Mouse (Mus musculus) spleen, postnatal 36 days (tissue): ENCODE results near the gene C2cd6.

ENCODE experiments used
- DNase-seq, 2 experiments: peaks; one replicate each; pipeline ENCODE4 v3.0.0; 2022; ENCODE audit warnings: low spot score in 2 of 2, mixed read lengths in 1 of 2

The C2cd6 gene

GRCm38 (mm10) chr1:59094705-59095104 lies at the start of gene C2cd6:
TSS of gene C2cd6 (minus strand) at chr1:59094900.
- DNase-seq = no peak

DNA sequence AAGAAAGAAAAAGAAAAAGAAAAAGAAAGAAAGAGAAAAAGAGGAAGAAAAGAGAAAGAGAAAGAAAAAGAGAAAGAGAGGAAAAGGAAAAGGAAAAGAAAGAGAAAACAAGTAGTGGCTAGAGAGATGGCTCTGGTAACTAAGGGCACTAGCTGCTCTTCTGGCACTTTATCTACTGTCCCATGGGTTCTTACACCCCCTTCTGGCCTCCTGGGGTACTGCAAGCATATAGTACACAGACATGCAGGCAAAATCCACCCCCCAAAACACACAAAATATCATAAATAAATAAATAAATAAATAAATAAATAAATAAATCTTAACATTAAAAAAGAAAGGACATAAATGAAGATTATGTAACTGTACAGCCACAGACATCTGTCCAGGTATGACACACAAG lies 48.1 kb upstream of the C2cd6 start:
- DNase-seq = peak; percentile 37 to 57

GRCm38 (mm10) chr1:59134419-59134818 lies 39.7 kb upstream of the C2cd6 start:
- DNase-seq = no peak

- no peak for DNase-seq
Observed at GRCm38 (mm10) chr1:59128879-59129278, 34.2 kb upstream of the C2cd6 start.

DNA sequence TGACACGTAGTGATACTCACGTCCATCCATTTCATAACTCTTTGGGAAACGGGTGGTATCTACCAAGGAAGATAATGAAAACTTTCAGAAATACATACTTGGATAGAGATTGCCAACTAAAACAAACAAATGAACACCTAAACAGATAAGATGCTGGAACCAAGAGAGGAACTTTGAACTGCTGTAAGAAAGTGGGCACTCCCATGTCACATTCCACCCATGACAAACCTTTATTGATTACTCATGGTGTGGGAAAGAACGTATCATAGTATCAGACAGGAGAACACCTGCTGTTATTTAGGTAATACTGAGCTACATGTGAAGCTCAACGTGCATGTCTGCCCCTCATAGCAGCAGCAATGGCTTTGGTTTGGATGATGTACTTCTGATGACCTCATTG lies 30.9 kb upstream of the C2cd6 start:
- DNase-seq = no peak

- DNase-seq = peak; percentile 87 to 88
Observed at GRCm38 (mm10) chr1:59119720-59120457, 25.2 kb upstream of the C2cd6 start, which contains the start of gene Tmem237. TSS of gene Tmem237 (minus strand) at chr1:59120408.

GRCm38 (mm10) chr1:59110524-59110923 lies 15.8 kb upstream of the C2cd6 start:
- no peak for DNase-seq

DNA sequence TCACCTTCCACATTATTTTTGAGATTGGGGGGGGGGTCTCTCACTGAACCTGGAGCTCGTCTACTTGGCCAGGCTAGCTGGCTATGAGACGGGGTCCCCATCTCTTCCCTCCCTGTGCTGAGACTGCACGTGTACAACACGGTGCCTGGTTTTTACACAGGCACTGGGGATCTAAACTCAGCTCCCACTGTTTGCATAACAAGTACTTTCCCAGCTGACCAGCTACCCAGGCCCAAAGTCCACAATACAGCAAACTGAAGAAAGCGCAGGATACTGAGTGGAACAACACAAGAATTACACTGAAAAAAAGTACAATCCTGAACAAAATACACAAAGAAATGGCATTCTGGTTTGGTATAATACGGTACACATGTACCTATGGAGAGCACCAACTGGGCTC lies 7.4 kb upstream of the C2cd6 start:
- no peak for DNase-seq

GRCm38 (mm10) chr1:59101020-59101419 lies 6.3 kb upstream of the C2cd6 start:
- DNase-seq = no peak

DNA sequence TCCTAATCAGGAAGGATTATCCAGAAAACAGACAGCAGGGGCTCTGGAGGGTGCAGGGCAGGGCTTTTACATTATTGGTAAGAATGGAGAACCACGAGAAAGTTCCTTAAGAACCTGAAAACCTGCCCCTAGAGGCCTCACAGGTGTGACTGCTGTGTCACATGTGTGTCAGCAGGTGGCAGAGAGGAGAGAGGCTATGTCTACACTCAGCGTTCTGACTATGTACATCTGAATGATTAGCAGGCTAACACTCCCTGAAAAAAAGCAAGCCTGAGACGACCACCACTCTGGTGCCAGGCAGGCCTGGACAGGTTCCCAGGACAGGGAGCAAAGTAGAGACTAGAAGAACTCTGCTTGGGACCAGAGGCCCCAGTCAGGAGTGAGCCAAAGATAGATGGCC lies 23.8 kb downstream of the C2cd6 start:
- no peak for DNase-seq

- DNase-seq = no peak
Observed at GRCm38 (mm10) chr1:59067976-59068375, 26.7 kb downstream of the C2cd6 start.

DNA sequence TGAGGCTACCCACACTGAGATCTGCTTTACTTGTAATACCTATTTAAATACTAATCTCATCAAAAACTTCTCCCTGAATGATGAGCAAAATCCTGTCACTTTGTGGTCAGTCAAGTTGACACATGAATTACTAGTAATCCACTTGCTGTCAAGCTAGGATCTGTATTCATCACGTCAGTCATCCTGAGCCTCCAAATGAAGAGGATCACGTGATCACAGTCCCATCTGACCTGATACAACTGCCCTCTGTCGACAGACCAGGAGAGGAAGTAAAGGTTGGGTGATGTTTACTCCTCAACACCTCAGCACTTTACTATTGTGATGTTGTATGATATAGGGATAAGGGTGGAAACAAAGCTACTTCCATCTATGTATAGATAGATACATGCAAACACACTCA lies 31.0 kb downstream of the C2cd6 start:
- no peak for DNase-seq

DNA sequence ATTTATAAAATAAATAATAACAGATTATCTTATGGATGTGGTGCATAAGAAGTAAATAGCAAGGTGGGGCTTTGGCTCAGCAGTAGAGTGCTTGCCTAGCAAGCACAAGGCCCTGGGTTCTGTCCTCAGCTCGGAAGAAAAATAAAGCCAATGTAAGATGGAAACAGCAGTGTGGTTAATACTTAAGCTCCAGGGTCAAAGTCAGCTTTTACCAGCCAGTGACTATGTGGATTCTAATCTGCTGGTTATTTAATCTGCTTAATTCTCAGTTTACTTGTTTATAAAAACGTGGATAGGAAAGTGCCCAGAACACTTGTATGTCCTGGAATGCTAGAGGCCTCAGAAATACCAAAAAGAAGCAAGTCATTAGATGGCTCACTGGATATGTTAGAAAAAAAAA lies 37.7 kb downstream of the C2cd6 start:
- DNase-seq = no peak

DNA sequence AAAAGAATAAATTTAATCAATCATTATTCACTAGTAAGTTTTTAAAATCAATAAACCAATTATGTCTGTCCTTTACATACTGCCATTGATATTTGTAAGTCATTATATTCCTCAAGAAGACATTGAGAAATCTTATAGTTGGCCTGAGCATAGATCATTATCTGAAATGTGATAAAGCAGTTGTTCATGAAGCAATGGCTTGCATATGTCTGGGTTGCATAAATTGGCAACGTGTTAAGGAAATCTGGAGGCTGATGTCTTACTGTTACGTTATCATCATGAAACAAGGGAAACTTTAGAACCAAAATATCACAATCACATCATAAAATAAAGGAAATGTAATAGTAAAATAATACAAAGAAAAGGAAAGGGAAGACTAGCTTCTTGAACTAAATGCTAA lies 43.4 kb downstream of the C2cd6 start:
- no peak for DNase-seq

GRCm38 (mm10) chr1:59037723-59038122 lies 57.0 kb downstream of the C2cd6 start:
- DNase-seq = no peak

DNA sequence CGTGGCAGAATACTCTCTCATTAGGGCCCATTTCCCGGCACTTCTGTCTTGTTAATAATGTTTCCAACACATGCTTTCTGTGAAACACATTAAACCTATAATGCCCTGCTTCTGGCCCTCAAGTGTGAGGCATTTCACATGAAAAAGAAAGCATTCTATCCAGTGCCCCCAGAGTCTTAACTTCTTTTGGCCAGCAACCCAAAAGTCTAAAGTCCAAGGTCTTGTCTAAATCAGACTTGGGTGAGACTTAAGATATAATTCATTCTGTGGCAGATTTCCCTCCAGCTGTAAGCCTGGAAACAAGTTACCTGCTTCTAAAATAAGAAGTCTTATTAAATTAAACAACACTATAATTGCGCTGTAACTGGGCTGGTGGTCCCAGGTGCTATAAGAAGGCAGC lies 73.1 kb downstream of the C2cd6 start:
- DNase-seq = no peak

DNA sequence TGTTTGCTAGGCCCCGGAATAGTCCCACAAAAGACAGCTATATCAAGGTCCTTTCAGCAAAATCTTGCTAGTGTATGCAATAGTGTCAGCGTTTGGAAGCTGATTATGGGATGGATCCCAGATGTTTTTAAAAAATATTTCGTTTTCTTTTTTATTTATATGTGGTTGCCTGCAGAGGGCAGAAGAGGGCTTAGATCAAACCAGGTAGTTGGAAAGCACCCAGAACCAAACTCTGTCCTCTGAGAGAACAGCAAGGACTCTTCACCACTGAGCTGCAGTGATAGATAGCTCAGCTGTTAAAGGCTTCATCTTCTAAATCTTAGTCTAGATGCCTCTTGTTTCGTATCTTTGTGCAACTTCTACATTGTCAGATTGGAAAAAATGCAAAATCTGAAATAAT lies 85.5 kb downstream of the C2cd6 start:
- DNase-seq = peak in 1 of 2 experiments; percentile 12
